Mouse (Mus musculus) thymus, postnatal 10 days (tissue): ENCODE measurements around the gene Trim40.

ENCODE experiments used
- DNase-seq, 2 experiments: peaks; one replicate each; pipeline ENCODE4 v3.0.0; 2021; ENCODE audit warnings: low spot score in 2 of 2

The Trim40 gene

GRCm38 (mm10) chr17:36840961-36841445 is 48.9 kb downstream of the Trim40 start:
- no peak for DNase-seq

- peak; percentile 19 to 30 for DNase-seq
These were observed 50.0 kb downstream of the Trim40 start for GRCm38 (mm10) chr17:36839931-36840330.

- no peak for DNase-seq
These were observed 50.9 kb downstream of the Trim40 start for GRCm38 (mm10) chr17:36839001-36839400.

GRCm38 (mm10) chr17:36836874-36837647 is 52.9 kb downstream of the Trim40 start, which contains the start of gene Trim26:
TSS of gene Trim26 (plus strand) at chr17:36837134.
- DNase-seq = peak; percentile 91 to 93

- no peak for DNase-seq
These were observed 53.5 kb downstream of the Trim40 start for GRCm38 (mm10) chr17:36836427-36836812.

- DNase-seq = peak; percentile 48 to 53
These were observed 54.1 kb downstream of the Trim40 start for GRCm38 (mm10) chr17:36835591-36836426.

- DNase-seq = no peak
These were observed 57.2 kb downstream of the Trim40 start for GRCm38 (mm10) chr17:36832694-36833093.
